Mouse (Mus musculus) WW6 (cell line): ENCODE data around the gene Itpkb.

Experiments used
- DNase-seq: peaks from one replicate; pipeline ENCODE4 v3.0.0-alpha.2; 2013; ENCODE audit warnings: low read depth, low spot score

Itpkb gene

DNA sequence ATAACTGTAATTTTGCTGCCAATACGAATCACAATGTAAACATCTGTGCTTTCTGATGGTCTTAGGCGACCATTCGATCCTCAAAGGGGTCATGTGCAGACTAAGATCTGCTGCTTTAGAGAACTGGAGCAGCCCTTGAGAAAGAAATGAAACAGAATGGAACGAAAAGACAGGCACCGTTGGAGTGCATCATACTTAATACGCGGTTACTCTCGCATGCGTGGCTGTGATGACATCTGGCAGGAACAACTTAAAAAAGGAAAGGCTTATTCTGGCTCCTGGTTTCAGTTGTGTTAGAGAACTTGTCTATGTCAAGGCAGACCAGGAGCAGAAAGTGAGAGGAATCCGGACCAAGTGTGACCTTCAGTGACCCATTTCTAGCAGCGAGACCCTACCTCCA, 15.6 kb upstream of the Itpkb start:
- no peak for DNase-seq

DNA sequence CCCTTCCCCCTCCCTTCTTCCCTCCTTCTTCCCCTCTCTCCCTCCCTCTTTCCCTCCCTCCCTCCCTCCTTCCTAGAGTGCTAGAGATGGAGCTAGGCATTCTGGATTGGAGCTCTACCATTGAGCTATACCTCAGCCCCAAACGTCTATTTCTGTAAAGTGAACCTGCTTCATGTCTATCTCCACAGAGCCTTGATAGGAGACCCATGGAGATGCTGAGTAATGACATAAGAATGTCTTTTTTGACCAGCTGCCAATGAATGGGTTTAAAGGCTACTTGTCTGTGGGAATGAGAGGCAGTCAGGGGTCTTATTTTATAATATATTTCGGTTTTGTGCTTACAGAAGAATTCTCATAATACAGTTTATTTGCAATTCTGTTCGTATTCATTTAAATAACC, 15.2 kb upstream of the Itpkb start:
- DNase-seq: no peak

DNA sequence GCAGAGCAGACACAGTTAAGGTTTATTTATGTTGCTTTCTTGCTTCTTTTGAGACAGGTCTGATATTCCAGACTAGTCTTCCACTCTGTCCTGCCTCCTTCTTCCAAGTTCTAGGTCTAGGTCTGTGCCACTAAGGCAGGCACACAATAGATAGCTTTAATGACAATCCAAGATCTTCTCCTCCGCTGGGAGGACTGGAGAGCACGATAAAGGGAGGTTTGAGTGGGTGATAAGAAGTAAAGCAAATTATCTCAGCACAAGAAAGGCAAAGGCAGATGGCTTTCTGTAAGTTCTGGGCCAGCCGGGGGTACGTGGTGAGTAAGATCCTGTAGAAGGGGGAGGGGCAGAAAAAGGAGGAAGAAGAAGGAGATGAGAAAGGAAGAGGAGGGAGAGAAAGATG, 12.8 kb upstream of the Itpkb start:
- no peak for DNase-seq

DNA sequence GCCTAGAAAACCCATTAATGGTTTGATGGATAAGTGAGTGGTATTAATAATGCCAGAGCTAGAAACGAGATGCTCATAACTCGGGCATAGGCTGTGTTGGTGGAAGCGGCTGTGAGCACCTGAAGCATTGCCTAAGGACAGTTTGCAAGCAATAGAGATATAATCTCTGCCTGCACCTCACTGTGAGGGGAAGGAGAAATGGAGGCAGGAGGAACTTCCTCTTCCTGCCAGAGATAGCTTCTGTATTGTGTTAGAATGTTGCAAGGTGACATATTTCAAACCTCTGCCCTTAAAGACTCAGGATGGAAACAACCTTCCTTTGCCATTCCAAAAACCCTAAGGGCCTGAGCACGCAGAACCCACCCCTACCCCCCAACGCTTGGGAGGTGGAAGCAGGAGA, 11.9 kb upstream of the Itpkb start:
- DNase-seq: no peak

DNA sequence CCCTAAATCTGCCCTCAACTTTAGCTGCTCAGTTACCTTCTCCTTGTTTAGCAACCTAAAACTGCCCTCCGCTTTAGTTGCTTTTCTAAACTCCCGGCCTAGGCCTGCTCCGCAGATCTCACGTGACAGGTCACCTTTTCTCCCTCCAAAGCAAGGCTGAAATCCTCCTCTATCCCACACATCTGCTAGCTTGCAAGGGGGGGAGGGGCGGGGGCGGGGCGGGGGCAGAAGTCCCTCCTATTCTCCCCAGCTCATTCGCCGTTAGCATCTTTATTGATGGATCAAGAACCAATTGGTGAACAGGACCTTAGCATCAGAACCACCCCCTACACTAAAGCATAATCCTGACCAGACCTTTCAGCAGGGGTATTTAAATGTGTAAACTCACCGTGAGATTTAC, 10.4 kb upstream of the Itpkb start:
- DNase-seq: no peak

DNA sequence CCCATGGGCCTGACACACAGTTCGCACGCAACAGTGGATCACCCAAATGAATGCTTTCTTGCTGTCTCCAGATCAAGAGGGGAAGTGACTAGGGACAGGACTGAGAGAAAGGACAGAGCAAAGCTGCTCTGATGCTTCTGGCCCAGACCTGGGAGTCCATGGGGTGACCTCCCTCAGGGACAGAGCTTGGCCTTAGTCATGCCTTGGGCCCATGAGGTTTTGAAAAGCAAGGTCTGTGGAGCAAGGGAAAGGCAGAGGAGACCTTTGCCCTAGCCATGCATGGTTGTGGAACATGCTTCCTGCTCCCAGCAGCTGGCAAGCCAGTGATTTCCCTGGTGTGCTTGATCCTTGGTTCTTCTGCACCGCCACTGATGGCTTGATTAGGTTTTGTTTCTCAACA, 7.4 kb upstream of the Itpkb start:
- DNase-seq: no peak

DNA sequence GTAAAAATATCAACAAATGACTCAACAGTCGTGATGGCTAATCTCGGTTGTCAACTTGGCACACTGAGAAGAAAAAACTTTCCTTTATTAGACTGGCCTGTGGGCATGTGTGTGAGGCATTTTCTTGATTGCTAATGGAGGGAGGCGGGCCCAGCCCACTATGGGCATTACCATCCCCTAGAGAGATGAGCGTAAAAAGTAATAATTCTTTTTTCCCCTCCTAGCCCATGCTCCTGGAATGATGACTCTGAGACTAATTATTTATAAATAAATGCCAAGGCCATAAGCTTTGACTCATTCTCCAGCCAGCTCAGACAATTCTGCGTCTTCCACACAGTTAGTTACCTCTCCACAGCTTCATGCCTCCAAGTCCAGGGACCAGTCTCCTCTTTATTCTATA, 6.8 kb upstream of the Itpkb start:
- DNase-seq: no peak

DNA sequence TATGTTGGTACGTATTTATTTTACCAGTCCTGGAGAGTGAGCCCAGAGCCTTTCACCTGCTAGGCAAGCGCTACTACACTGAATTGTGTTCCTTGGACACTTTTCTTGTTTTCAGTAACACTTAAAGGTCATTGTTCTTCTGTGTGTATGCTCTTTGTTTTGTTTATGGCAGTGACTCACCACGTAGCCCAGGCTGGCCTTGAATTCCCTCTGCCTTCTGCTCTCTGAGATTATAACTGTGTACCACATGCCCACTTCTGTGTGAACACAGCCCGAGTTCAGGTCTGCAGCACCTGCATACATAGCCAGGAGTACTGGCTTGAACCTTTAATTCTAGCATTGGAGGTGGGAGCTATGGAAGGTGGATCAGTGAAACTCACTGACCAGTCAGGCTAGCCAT, 6.0 kb upstream of the Itpkb start:
- no peak for DNase-seq

DNA sequence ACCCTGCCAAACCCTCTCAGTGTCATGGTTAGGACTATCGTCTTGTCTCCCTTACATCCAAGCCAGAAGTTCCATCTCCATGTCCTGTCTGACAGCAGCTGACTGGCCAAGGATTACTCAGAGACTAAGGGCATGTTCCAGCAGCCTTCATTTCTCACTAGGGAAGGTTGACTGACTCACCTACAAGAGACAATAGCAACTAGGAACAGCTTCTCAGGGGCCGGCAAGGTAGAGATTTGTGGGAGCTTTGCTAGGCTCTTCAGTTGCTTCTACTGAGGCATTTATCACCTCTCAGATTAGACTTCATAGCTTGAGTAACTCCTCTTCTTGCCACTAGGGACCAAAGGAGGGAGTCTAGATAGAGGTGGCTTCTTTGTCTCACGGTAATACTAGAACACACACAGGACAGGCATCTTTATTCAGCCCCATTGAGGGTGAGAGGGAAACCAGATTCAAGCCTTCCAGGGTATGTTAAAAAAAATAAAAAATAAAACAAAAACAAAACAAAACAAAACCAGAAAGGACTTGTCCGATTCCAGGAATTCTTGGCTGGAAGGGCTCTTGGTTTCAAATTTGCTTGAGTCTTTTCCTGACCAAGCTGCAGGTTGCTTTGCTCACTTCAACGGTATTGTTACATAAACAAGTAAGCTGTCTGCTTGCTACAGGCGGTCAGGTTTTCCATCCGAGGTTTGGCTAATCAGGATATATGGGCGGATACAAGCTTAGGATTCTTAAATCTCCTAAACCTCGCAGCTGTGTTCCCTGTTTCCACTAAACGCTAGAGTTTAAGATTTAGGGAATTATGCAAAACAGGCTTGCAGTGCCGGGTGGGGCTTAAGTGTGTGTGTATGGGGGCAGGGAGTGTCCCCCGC, 1.3 kb upstream of the Itpkb start:
- no peak for DNase-seq

DNA sequence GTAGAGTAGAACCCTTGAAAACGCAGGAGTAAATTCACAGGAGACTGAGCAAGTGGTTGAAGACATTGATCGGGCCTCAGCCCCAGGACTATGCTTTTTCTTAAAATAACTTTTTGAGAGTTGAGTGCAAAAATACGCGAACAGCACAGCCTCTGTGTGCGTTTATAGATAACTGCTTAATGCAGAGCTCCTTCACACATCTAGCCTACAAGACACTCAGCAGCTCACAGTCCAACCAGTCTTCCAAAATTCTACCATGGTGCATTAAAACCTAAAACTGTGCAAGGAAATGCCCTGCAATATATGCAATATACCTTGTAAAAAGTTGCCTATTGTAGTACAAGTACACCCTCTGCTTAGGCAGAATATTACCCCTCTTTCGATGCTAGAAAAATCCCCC, 579 bp upstream of the Itpkb start:
- no peak for DNase-seq

DNA sequence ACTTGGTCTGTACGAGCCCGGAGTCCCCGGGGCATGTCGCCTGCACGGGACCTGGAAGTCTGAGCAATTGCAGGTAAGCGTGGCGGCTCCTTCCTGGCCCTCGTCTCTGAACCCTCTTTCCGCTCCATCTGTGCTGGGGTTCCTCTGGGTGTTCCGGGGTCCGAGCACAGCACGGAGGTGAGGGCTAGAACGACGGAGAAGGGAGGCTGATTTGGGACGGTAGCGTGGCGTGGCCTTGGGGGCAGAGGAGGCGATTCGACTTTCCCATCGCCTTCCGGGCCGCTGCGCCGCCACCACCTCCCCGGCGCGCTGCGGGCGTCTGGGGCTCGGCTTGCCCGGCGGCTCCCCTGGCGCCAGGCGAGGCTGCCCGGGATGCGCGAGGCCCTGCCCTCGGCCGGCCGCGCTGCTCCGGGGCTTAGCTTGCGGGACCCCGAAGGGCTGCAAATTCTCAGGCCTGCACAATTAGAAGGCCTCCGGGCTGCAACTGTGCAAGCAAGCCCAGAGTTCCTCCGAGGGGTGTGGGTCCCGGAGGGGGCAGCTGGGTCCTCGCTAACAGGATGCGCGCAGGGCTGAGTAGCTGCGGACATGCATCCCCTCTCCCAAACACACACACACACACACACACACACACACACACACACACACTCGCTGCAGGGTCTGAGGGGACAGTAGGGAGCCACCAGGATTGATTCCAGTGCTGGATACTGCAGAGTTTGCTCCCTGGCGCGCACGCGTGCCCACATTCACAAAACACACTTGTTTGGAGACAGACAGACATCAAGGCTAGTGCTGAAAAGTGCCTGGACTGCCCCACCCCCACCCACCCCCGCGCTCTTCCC, 641 bp downstream of the Itpkb start:
- no peak for DNase-seq

DNA sequence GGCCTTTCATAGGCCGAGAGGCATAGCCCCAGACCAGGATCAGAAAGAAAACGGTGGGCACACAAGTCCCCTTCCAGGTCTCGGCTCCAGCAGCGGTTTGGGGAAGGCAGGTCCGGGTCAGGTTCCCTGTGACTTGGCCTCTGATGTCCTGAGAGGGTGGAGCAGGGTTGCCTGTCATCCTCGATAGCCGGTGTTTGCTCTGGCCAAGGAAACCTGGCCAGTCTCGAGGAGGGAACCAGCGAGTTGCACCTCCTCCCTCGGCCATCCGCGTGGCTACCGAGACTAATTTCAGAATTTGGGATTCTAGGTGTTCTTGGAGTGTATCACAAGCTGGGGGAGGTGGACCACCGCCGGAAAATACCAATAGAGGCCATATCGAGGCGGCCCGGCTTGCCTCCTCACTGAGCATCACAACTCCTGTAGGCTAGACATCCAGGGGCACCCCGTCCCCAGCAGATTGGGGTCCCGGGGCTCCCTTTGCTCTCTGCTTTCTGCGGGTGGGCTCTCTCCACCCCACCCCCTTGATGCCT, 1.3 kb downstream of the Itpkb start:
- DNase-seq: no peak

DNA sequence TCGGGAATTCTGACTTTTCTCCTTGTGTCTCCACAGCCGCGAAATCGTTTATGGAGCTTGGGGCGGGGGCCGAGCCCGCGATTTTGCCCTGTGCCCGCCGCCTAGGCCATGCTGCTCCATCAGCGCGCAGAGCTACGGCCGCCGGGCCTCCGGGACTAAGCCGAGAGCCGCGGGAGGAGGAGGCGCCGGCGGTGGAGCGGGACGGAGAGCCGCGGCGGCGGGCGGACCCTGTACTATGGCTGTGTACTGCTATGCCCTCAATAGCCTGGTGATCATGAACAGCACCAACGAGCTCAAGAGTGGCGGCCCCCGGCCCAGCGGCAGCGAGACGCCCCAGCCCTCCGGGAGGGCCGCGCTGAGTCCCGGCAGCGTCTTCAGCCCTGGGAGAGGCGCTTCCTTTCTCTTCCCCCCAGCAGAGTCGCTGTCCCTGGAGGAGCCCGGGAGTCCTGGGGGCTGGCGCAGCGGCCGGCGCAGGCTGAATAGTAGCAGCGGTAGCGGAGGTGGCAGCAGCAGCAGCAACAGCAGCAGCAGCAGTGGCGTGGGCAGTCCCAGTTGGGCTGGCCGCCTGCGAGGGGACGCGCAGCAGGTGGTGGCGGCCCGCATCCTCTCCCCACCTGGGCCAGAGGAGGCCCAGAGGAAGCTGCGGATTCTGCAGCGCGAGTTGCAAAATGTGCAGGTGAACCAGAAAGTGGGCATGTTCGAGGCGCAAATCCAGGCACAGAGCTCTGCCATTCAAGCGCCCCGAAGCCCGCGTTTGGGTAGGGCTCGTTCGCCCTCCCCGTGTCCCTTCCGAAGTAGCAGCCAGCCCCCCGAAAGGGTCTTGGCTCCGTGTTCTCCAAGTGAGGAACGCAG, 2.0 kb downstream of the Itpkb start:
- DNase-seq: no peak

DNA sequence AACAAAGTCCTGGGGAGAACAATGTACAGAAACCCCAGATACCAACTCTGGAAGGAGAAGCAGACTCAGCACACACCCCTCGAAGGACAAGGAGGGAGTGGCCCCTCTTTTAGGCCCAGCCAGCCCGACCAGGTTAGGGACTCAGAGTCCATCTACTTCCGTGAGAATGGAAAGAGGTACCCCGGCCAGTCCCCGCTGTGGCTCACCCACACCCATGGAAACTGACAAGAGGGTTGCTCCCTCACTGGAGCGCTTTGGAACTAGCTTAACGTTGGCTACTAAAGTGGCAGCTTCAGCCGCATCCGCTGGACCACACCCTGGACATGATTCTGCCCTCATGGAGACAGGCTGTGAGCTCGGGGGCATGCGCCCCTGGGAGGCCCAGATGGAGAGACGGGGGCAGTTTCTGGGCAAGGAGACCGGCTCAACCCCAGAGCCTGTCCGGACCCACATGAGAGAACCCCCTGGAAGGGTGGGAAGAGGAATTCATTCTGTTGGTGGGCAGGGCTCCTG, 2.7 kb downstream of the Itpkb start:
- no peak for DNase-seq

DNA sequence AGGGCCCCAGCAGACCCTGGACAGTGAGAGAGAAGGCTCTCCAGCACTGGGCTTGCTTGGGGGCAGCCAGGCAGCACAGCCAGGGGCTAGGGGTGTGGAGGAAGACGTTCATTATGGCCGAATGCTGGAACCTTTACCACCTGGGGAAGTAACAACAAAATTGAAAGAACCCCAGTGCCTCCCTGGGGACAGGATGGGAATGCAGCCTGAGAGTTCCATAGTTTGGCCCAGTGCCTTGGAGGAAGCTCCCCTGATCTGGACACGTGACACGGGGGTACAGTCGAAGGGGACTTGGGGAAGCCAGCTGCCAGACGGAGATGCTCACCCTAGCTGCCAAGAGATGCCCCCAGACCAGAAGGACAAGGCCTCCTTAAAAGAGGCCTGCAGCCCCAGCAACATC, 3.3 kb downstream of the Itpkb start:
- no peak for DNase-seq

DNA sequence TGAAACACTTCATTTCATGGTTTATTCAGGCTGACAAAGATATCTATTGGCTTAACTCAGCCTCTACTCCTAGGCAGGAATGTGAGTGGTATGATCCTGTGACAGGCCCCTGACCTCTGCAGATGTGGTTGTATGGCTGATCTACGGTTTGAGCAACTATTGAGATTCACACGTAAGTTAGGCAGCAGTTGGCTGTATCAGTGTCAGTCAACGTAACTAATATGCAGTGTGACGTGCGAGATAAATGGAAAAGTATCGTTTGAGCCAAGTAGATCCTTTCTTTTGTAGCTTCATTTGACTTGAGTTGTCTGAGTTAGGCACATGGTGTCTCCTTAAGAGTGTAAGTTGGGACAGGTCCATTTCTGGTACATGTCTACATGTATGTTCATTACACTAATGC, 4.3 kb downstream of the Itpkb start:
- no peak for DNase-seq

DNA sequence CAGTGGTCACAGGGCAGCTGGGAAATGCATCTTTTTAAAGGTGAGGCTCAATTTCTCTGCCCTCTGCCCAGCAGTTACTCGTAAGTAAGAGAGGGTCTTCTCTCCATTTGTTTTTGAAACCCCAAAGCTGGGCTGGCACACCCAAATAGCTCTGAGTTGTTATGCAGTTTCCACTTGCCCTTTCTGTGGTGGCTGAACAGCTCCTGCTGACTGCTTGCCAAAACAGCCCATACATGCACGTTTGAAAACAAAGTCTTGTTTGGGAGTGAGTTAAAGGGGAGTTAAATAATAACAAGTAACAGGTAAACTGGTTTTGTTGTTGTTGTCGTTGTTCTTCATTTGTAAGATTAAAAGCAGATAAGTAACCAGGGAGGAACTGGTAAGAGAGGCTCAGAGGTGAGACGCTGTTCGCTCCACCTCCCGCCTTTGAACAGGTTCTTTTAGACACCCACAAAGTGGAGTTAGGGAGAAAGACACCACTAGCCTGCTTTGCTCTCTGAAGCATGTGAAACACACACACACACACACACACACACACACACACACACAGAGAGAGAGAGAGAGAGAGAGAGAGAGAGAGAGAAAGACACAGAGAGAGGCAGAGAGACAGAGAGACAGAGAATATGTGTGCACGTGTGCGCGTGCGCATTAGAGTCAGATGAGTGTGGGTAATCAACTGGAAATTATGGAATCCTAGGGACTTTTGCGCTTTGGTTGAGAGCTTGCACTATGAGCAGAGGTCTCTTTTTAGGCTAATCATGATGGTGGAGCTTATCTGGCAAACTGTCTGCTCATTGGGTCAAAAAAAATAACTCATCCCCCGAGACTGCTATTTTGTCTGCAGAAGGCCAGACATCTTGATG, 5.5 kb downstream of the Itpkb start:
- no peak for DNase-seq

DNA sequence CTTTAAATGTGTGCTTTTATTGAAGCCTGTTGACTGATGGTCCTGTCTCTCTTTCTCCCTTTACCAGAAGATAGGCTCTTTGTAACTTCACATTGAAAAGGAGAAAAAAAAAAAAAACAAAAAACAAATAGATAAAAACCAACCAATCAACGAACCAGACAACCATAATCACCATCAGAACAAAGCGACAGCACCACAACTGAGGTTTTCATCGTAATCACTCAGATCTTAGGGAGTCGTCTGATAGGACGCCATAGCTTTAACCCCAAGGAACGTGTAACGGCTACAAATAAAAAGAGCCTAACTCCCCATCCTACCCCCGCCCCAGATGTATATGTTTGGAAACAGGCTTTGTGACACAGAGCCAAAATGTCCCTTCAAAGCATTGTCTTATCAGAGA, 8.1 kb downstream of the Itpkb start:
- no peak for DNase-seq

DNA sequence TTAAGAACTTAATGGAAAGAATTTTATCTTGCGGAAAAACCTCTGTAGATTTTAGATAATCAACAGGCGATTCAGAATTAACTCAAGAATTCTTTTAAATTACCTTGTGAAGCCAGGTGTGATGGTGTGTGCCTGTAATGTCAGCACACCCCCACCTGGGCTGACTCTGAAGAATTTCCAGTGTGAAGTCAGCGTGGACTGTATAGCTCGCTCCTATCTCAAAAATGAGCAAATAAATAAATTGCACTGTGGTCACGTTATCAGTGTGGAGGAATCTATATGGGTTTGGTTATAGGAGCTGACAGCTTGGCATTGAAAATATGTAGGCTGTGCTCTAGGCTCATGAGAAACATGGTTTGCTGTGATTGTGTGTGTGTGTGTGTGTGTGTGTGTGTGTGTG, 8.9 kb downstream of the Itpkb start:
- no peak for DNase-seq

DNA sequence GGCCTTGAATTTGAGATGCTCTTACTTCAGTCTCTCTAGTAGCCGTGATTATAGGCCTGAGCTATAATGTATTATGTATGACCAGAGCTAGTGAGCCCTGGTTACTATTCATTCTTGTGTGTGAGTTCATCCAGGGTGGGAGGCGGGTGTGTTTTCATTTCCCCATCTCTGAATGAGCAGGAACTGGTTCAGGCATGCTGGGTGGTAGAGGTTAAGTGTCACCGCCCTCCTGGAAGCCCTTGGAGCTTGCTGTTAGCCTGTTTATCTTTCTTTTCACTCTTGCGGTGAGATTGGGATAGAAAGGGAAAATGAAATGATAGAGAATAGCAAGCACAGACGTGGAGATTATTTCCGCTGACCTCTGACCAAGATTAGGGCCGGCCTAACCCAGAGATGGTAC, 12.7 kb downstream of the Itpkb start:
- DNase-seq: no peak
